Mouse (Mus musculus) embryo, embryonic 10 days (tissue): ENCODE measurements around the gene Ces1a.
A peak's percentile ranks its signal among the peaks of the same experiment; 100 is the strongest.

ENCODE experiments used
- DNase-seq: peaks from one replicate; pipeline ENCODE4 v3.0.0-alpha.2; 2015; ENCODE audit warnings: low spot score

Gene Ces1a

DNA sequence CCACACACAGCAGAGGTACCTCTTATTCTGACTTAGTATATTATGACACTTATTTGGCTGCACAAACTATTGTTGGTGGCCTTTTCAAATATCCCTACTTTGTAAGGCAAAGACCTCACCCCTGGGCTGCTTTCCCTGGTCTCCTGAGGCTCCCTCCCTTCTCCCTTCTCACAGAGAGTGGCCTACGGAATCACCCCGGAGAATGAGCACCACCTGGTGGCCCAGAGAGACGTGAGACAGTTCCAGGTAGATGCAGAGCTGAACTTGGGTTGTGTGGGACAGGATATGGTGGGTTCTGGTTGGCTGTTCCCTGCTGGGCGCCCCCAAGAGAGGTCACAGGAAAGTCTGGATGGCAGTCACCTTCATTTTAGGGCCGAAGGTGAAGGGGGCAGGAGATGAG is 51.2 kb downstream of the Ces1a start:
- DNase-seq = peak; percentile 34

- DNase-seq = no peak
Measured at GRCm38 (mm10) chr8:92984376-92984775, 63.6 kb downstream of the Ces1a start.

DNA sequence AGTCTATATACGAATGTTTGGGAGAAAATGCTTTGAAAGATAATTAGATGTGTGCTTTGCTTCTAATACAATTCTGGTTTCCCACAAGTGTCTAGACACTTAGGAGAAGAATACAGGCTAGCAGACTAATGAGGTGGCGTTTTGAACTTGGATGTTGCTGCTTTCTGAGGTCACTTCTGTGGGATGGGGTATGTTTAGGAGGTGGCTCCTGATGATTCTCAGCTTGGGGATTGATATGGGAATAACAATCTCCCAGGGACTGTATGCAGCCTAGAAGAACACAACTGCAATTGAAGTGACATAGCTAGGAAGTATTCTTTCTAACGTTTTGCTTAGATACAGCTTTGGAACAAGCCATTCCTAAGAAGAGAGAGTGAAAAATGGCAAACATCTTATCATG is 65.5 kb downstream of the Ces1a start:
- DNase-seq = no peak

DNA sequence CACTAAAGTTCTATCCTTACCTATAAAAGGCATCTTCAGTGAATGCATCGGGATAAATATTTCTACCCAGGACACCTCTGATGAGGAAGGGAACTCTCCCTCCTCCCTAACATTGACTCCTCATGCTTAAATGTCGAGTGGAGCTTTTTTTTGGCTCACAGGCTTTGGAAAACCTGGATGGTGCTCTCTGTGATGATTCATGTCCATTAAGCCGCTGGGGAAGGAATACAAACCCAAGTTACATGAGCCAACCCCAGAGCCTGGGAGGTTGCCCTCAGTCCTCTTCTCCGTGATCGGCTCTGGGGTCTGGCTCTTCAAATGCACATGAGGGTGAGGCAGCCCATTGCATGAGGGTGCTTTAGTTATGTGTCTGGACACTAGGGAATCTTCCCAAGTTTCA is 71.3 kb downstream of the Ces1a start:
- no peak for DNase-seq

- peak; percentile 6 for DNase-seq
Measured at GRCm38 (mm10) chr8:92972949-92973348, 75.0 kb downstream of the Ces1a start.
